In genomic region chr5:100548236-100548635, GRCm38 (mm10) we compare ENCODE assay signal across 28 mouse cellular contexts. TPM values are rescaled to one million over a fixed set of nuclear protein-coding genes. Genes with fewer than 3 reads are reported as not detected.
DNase-seq lines count a peak whose midpoint lies in the region; ATAC-seq and TF ChIP-seq lines count a peak whose summit lies in the region.
"Had no signal": no experiment of that assay in that cellular context is flagged by ENCODE, and none has a peak within 500 bp of the region (broad histone marks: within the 10 kb centered on the region; RNA-seq: fewer than 3 reads in every experiment).

No protein-coding gene starts in this region.

- no peak overlapping the region for H3K9ac ChIP-seq in liver, embryonic 14.5 days (replicated peaks)
- H3K9ac ChIP-seq in liver, embryonic 12.5 days, result no peak overlapping the region
- no peak overlapping the region for H3K9ac ChIP-seq in intestine, embryonic 16.5 days (ENCODE audit: low read depth, low read length)
- H3K9ac ChIP-seq in liver, embryonic 16.5 days (ENCODE audit: low read depth, low read length), result no peak overlapping the region
- no peak overlapping the region for H3K9ac ChIP-seq in stomach, postnatal 0 days (ENCODE audit: low read length)
- H3K9ac ChIP-seq: embryonic facial prominence, embryonic 13.5 days; forebrain, embryonic 13.5 days; hindbrain, embryonic 15.5 days; lung, embryonic 15.5 days; neural tube, embryonic 15.5 days had no signal

- no peaks in the 10 kb centered on the region for H3K9me3 ChIP-seq in liver, embryonic 14.5 days (ENCODE audit: control insufficient read depth, low read length)
- no peaks in the 10 kb centered on the region for H3K9me3 ChIP-seq in liver, embryonic 12.5 days (replicated peaks)
- H3K9me3 ChIP-seq in intestine, embryonic 16.5 days (ENCODE audit: control insufficient read depth, low read length), result no peaks in the 10 kb centered on the region; the same call in 1 of the 2 replicates
- H3K9me3 ChIP-seq in liver, embryonic 16.5 days (replicated peaks; ENCODE audit: control insufficient read depth, low read length), result no peaks in the 10 kb centered on the region
- H3K9me3 ChIP-seq in stomach, postnatal 0 days (ENCODE audit: control insufficient read depth, low read length), result no peaks in the 10 kb centered on the region
- H3K9me3 ChIP-seq: embryonic facial prominence, embryonic 13.5 days; forebrain, embryonic 13.5 days; G1E; heart, embryonic 10.5 days; hindbrain, embryonic 15.5 days; lung, embryonic 15.5 days; midbrain, embryonic 10.5 days; neural tube, embryonic 15.5 days had no signal

- ATAC-seq in liver, embryonic 14.5 days (ENCODE audit: insufficient read depth), result peak; percentile 45; the same call in 1 of the 2 replicates
- ATAC-seq in liver, embryonic 12.5 days, result no peak
- ATAC-seq in intestine, embryonic 16.5 days, result peak; percentile 91
- peak; percentile 83 for ATAC-seq in liver, embryonic 16.5 days (ENCODE audit: low read depth)
- peak; percentile 94 for ATAC-seq in stomach, postnatal 0 days (ENCODE audit: low FRiP score, low TSS enrichment)
- ATAC-seq: forebrain, embryonic 13.5 days; Patski had no signal

- TF ChIP-seq EP300 in liver, embryonic 14.5 days (IDR thresholded peaks at IDR 0.05; ENCODE audit: low read depth), result no peak
- TF ChIP-seq EP300 in stomach, postnatal 0 days (optimal IDR thresholded peaks at IDR 0.05), result peak; percentile 80

- DNase-seq in liver, embryonic 14.5 days (ENCODE audit: low read depth in 3 of 3, low spot score in 3 of 3), result no peak
- peak; percentile 40 for DNase-seq in stomach, postnatal 0 days (ENCODE audit: low spot score)
- no peak for DNase-seq in frontal cortex, adult 2 months (ENCODE audit: extremely low spot score in 1 of 2, low spot score in 1 of 2)
- DNase-seq in layer of hippocampus, postnatal 10 days (ENCODE audit: low spot score in 2 of 2), result no peak
- DNase-seq: B cell, adult 2 months; cerebellum, adult 18-20 months; cerebellum, postnatal 25 days; gastrocnemius, adult 2 months; kidney, adult 18-20 months; kidney, postnatal 4 days; right cerebral cortex, adult 18-20 months; right cerebral cortex, postnatal 4 days; thymus, postnatal 14 days had no signal

- H3K27ac ChIP-seq in liver, embryonic 14.5 days, result no peak overlapping the region
- no peak overlapping the region for H3K27ac ChIP-seq in liver, embryonic 12.5 days
- H3K27ac ChIP-seq in intestine, embryonic 16.5 days (ENCODE audit: low read length), result peak overlapping the region; percentile 38; the same call in 1 of the 2 replicates
- peak overlapping the region; percentile 59 for H3K27ac ChIP-seq in liver, embryonic 16.5 days (ENCODE audit: low read length)
- H3K27ac ChIP-seq in stomach, postnatal 0 days (replicated peaks), result peak overlapping the region; percentile 70
- H3K27ac ChIP-seq: embryonic facial prominence, embryonic 13.5 days; forebrain, embryonic 13.5 days; gastrocnemius, adult 2 months; heart, embryonic 10.5 days; hindbrain, embryonic 15.5 days; lung, embryonic 15.5 days; macrophage; midbrain, embryonic 10.5 days; neural tube, embryonic 15.5 days had no signal

- peaks cover 0 to 5% of the 10 kb centered on the region in 2 experiments; a peak in 2 of 4 replicates for H3K4me1 ChIP-seq in liver, embryonic 14.5 days (replicated peaks; ENCODE audit: control insufficient read depth in 2 of 2, insufficient read depth in 2 of 2, low read length in 1 of 2)
- peaks cover 7% of the 10 kb centered on the region for H3K4me1 ChIP-seq in liver, embryonic 12.5 days
- H3K4me1 ChIP-seq in intestine, embryonic 16.5 days (ENCODE audit: control insufficient read depth, insufficient read depth, low read length), result no peaks in the 10 kb centered on the region; the same call in 1 of the 2 replicates
- H3K4me1 ChIP-seq in liver, embryonic 16.5 days (ENCODE audit: control insufficient read depth, low read depth, low read length), result peaks cover 5% of the 10 kb centered on the region; the same call in 1 of the 2 replicates
- 0 out of 2 replicates have a peak, but pooled peaks cover 2% of the 10 kb centered on the region for H3K4me1 ChIP-seq in stomach, postnatal 0 days (replicated peaks; ENCODE audit: control insufficient read depth, insufficient read depth)
- H3K4me1 ChIP-seq: embryonic facial prominence, embryonic 13.5 days; heart, embryonic 10.5 days; hindbrain, embryonic 15.5 days; lung, embryonic 15.5 days; midbrain, embryonic 10.5 days; neural tube, embryonic 15.5 days had no signal

- H3K4me3 ChIP-seq in liver, embryonic 14.5 days (ENCODE audit: insufficient read depth in 1 of 2, low read depth in 2 of 2, low read length in 2 of 2), result no peak overlapping the region
- H3K4me3 ChIP-seq in liver, embryonic 12.5 days, result no peak overlapping the region
- H3K4me3 ChIP-seq in intestine, embryonic 16.5 days (ENCODE audit: low read length), result no peak overlapping the region
- no peak overlapping the region for H3K4me3 ChIP-seq in liver, embryonic 16.5 days (ENCODE audit: low read depth, low read length)
- no peak overlapping the region for H3K4me3 ChIP-seq in stomach, postnatal 0 days (ENCODE audit: low read depth, low read length)
- H3K4me3 ChIP-seq: embryonic facial prominence, embryonic 13.5 days; forebrain, embryonic 13.5 days; gastrocnemius, adult 2 months; heart, embryonic 10.5 days; hindbrain, embryonic 15.5 days; lung, embryonic 15.5 days; midbrain, embryonic 10.5 days; neural tube, embryonic 15.5 days had no signal

- WGBS in liver, embryonic 14.5 days (ENCODE audit: insufficient replicate concordance), result 70% methylated on average over 2 of the region's 2 CpGs
- WGBS in liver, embryonic 12.5 days (ENCODE audit: insufficient replicate concordance), result 73% methylated on average over 2 of the region's 2 CpGs
- WGBS in intestine, embryonic 16.5 days, result 60% methylated on average over 2 of the region's 2 CpGs
- 70% methylated on average over 2 of the region's 2 CpGs for WGBS in liver, embryonic 16.5 days (ENCODE audit: insufficient replicate concordance)
- WGBS in stomach, postnatal 0 days, result 43% methylated on average over 2 of the region's 2 CpGs

- no peak for TF ChIP-seq CTCF in liver, embryonic 14.5 days (IDR thresholded peaks at IDR 0.05; ENCODE audit: low read depth)
- TF ChIP-seq CTCF in stomach, postnatal 0 days (IDR thresholded peaks at IDR 0.05; ENCODE audit: low read depth), result no peak

- H3K4me2 ChIP-seq in liver, embryonic 14.5 days (ENCODE audit: low read depth), result no peak overlapping the region
- H3K4me2 ChIP-seq in liver, embryonic 12.5 days, result no peak overlapping the region
- no peak overlapping the region for H3K4me2 ChIP-seq in intestine, embryonic 16.5 days (ENCODE audit: low read depth, low read length)
- no peak overlapping the region for H3K4me2 ChIP-seq in liver, embryonic 16.5 days (ENCODE audit: low read depth, low read length)
- H3K4me2 ChIP-seq in stomach, postnatal 0 days (replicated peaks; ENCODE audit: low read depth), result no peak overlapping the region
- H3K4me2 ChIP-seq: embryonic facial prominence, embryonic 13.5 days; forebrain, embryonic 13.5 days; hindbrain, embryonic 15.5 days; lung, embryonic 15.5 days; neural tube, embryonic 15.5 days had no signal

- H3K27me3 ChIP-seq in liver, embryonic 14.5 days (ENCODE audit: control insufficient read depth, insufficient read depth, low read length), result no peaks in the 10 kb centered on the region
- no peaks in the 10 kb centered on the region for H3K27me3 ChIP-seq in liver, embryonic 12.5 days (replicated peaks)
- H3K27me3 ChIP-seq in intestine, embryonic 16.5 days (replicated peaks; ENCODE audit: control insufficient read depth, insufficient read depth, low read length), result no peaks in the 10 kb centered on the region
- H3K27me3 ChIP-seq in liver, embryonic 16.5 days (ENCODE audit: control insufficient read depth, insufficient read depth, low read depth, low read length), result no peaks in the 10 kb centered on the region
- no peaks in the 10 kb centered on the region for H3K27me3 ChIP-seq in stomach, postnatal 0 days (ENCODE audit: control insufficient read depth, insufficient read depth, low read length)
- H3K27me3 ChIP-seq: CH12.LX; embryonic facial prominence, embryonic 13.5 days; forebrain, embryonic 13.5 days; hindbrain, embryonic 15.5 days; lung, embryonic 15.5 days; neural tube, embryonic 15.5 days; Patski had no signal

- peaks cover 23% of the 10 kb centered on the region for H3K36me3 ChIP-seq in liver, embryonic 14.5 days (replicated peaks; ENCODE audit: control insufficient read depth, insufficient read depth, low read depth)
- peaks cover 62% of the 10 kb centered on the region for H3K36me3 ChIP-seq in liver, embryonic 12.5 days
- H3K36me3 ChIP-seq in intestine, embryonic 16.5 days (ENCODE audit: control insufficient read depth, insufficient read depth, low read length), result peaks cover 21% of the 10 kb centered on the region
- peaks cover 15% of the 10 kb centered on the region for H3K36me3 ChIP-seq in liver, embryonic 16.5 days (ENCODE audit: control insufficient read depth, insufficient read depth)
- H3K36me3 ChIP-seq in stomach, postnatal 0 days (ENCODE audit: control insufficient read depth, insufficient read depth, low read length), result 0 out of 2 replicates have a peak, but pooled peaks cover 4% of the 10 kb centered on the region

RNA-seq across cellular contexts. Expression of gene Plac8, which starts 23.8 kb away (rescaled TPM):
- polyA plus RNA-seq in liver, embryonic 14.5 days (2012; rRNA removed), result 64.3 and 87.8 TPM in 2 replicates
- 67.3 and 91.1 TPM in 2 replicates for polyA plus RNA-seq in liver, embryonic 14.5 days (2014; fragmentation: Nextera tagmentation; extraction: Ambion mirVana)
- 32.2 and 35.8 TPM in 2 replicates for polyA plus RNA-seq in liver, embryonic 12.5 days (2016; fragmentation: Nextera tagmentation; extraction: Ambion mirVana)
- polyA plus RNA-seq in intestine, embryonic 16.5 days (2015; fragmentation: Nextera tagmentation; extraction: Ambion mirVana), result 438 and 445 TPM in 2 replicates
- 58.2 and 65.3 TPM in 2 replicates for polyA plus RNA-seq in liver, embryonic 16.5 days (2015; fragmentation: Nextera tagmentation; extraction: Ambion mirVana)
- 379 and 398 TPM in 2 replicates for polyA plus RNA-seq in stomach, postnatal 0 days (2015; fragmentation: Nextera tagmentation; extraction: Ambion mirVana)
- polyA plus RNA-seq in frontal cortex, adult 2 months (2012; rRNA removed), result 6.7 and 12.0 TPM in 2 replicates
- total RNA-seq in layer of hippocampus, postnatal 10 days (2021), result not detected
- total RNA-seq: gastrocnemius, adult 2 months; layer of hippocampus, postnatal 14 days had no signal

RNA-seq across cellular contexts. Expression of gene Cops4, which starts 30.1 kb away (rescaled TPM):
- 18.4 and 28.2 TPM in 2 replicates for polyA plus RNA-seq in liver, embryonic 14.5 days (2012; rRNA removed)
- polyA plus RNA-seq in liver, embryonic 14.5 days (2014; fragmentation: Nextera tagmentation; extraction: Ambion mirVana), result 70.9 and 74.5 TPM in 2 replicates
- polyA plus RNA-seq in liver, embryonic 12.5 days (2016; fragmentation: Nextera tagmentation; extraction: Ambion mirVana), result 108 and 114 TPM in 2 replicates
- polyA plus RNA-seq in intestine, embryonic 16.5 days (2015; fragmentation: Nextera tagmentation; extraction: Ambion mirVana), result 151 and 164 TPM in 2 replicates
- polyA plus RNA-seq in liver, embryonic 16.5 days (2015; fragmentation: Nextera tagmentation; extraction: Ambion mirVana), result 59.1 and 66.6 TPM in 2 replicates
- 106 and 107 TPM in 2 replicates for polyA plus RNA-seq in stomach, postnatal 0 days (2015; fragmentation: Nextera tagmentation; extraction: Ambion mirVana)
- polyA plus RNA-seq in frontal cortex, adult 2 months (2012; rRNA removed), result 76.6 and 83.9 TPM in 2 replicates
- total RNA-seq in layer of hippocampus, postnatal 10 days (2021), result 10 to 100 TPM; 75.6 to 77.3 TPM

RNA-seq across cellular contexts. Expression of gene Lin54, which starts 47.8 kb away (rescaled TPM):
- polyA plus RNA-seq in liver, embryonic 14.5 days (2012; rRNA removed), result 5.7 and 8.5 TPM in 2 replicates
- 11.0 and 12.0 TPM in 2 replicates for polyA plus RNA-seq in liver, embryonic 14.5 days (2014; fragmentation: Nextera tagmentation; extraction: Ambion mirVana)
- polyA plus RNA-seq in liver, embryonic 12.5 days (2016; fragmentation: Nextera tagmentation; extraction: Ambion mirVana), result 15.0 and 16.5 TPM in 2 replicates
- polyA plus RNA-seq in intestine, embryonic 16.5 days (2015; fragmentation: Nextera tagmentation; extraction: Ambion mirVana), result 10.2 and 10.7 TPM in 2 replicates
- 9.2 and 9.6 TPM in 2 replicates for polyA plus RNA-seq in liver, embryonic 16.5 days (2015; fragmentation: Nextera tagmentation; extraction: Ambion mirVana)
- 5.9 TPM in 2 replicates for polyA plus RNA-seq in stomach, postnatal 0 days (2015; fragmentation: Nextera tagmentation; extraction: Ambion mirVana)
- polyA plus RNA-seq in frontal cortex, adult 2 months (2012; rRNA removed), result 6.4 and 7.9 TPM in 2 replicates
- 10 to 100 TPM; 15.1 to 18.8 TPM for total RNA-seq in layer of hippocampus, postnatal 10 days (2021)

Comparison
In these comparisons a context has a peak if more than half of its experiments do, and no peak if none do; other contexts are left out.
1. H3K27ac ChIP-seq: peak in intestine, embryonic 16.5 days (single experiment), liver, embryonic 16.5 days (single experiment) and stomach, postnatal 0 days (single experiment); none in liver, embryonic 14.5 days (single experiment) and liver, embryonic 12.5 days (single experiment).